Mouse (Mus musculus): ENCODE measurements around the gene Mapk14.
"Not testable (repeated sequence)": the region's sequence is repeated elsewhere in the genome, so short reads cannot be mapped to it uniquely, and the experiment has no call there.

The Mapk14 gene

GRCm38 (mm10) chr17:28698672-28699071, 7.5 kb downstream of the Mapk14 start:
- DNase-seq = no peak

GRCm38 (mm10) chr17:28699789-28700188, 8.7 kb downstream of the Mapk14 start:
- DNase-seq = no peak

- no peak for DNase-seq
Measured at GRCm38 (mm10) chr17:28701171-28701570, 10.0 kb downstream of the Mapk14 start.

- DNase-seq = no peak
Measured at GRCm38 (mm10) chr17:28701737-28702136, 10.6 kb downstream of the Mapk14 start.

- DNase-seq = no peak
Measured at GRCm38 (mm10) chr17:28702646-28703045, 11.5 kb downstream of the Mapk14 start.

GRCm38 (mm10) chr17:28706697-28707096, 15.6 kb downstream of the Mapk14 start:
- no peak for DNase-seq

GRCm38 (mm10) chr17:28707136-28707627, 16.1 kb downstream of the Mapk14 start:
- DNase-seq = no peak

GRCm38 (mm10) chr17:28707816-28708215, 16.7 kb downstream of the Mapk14 start:
- DNase-seq = no peak

GRCm38 (mm10) chr17:28708989-28709388, 17.9 kb downstream of the Mapk14 start:
- DNase-seq = no peak

GRCm38 (mm10) chr17:28709552-28710290, 18.6 kb downstream of the Mapk14 start:
- no peak for DNase-seq

GRCm38 (mm10) chr17:28710291-28710688, 19.2 kb downstream of the Mapk14 start:
- no peak for DNase-seq

GRCm38 (mm10) chr17:28711237-28711636, 20.1 kb downstream of the Mapk14 start:
- DNase-seq = no peak

- no peak for DNase-seq
Measured at GRCm38 (mm10) chr17:28712305-28712704, 21.2 kb downstream of the Mapk14 start.

- no peak for DNase-seq
Measured at GRCm38 (mm10) chr17:28714006-28714405, 22.9 kb downstream of the Mapk14 start.

GRCm38 (mm10) chr17:28715832-28716548, 24.9 kb downstream of the Mapk14 start:
- DNase-seq = no peak

- DNase-seq = no peak
Measured at GRCm38 (mm10) chr17:28717535-28717934, 26.4 kb downstream of the Mapk14 start.

GRCm38 (mm10) chr17:28725783-28726182, 34.7 kb downstream of the Mapk14 start, which contains the start of gene AC170998.1:
TSS of gene AC170998.1 (plus strand) at chr17:28726083.
- DNase-seq = no peak

GRCm38 (mm10) chr17:28727511-28727910, 36.4 kb downstream of the Mapk14 start:
- not testable (repeated sequence) for DNase-seq

- no peak for DNase-seq
Measured at GRCm38 (mm10) chr17:28735317-28736105, 44.4 kb downstream of the Mapk14 start.

- no peak for DNase-seq
Measured at GRCm38 (mm10) chr17:28736486-28736885, 45.4 kb downstream of the Mapk14 start.

- DNase-seq = no peak
Measured at GRCm38 (mm10) chr17:28737973-28738372, 46.8 kb downstream of the Mapk14 start.

GRCm38 (mm10) chr17:28739244-28739643, 48.1 kb downstream of the Mapk14 start:
- DNase-seq = no peak
